Mouse (Mus musculus) MEL (cell line): ENCODE measurements around the gene Slc35c1. TPM values are rescaled to one million over a fixed set of nuclear protein-coding genes. Genes with fewer than 3 reads are reported as not detected.
A peak's percentile ranks its signal among the peaks of the same experiment; 100 is the strongest.

Experiments
- DNase-seq: peaks from one replicate; pipeline ENCODE4 v3.0.0; 2011; ENCODE audit warnings: low read depth, low spot score
- H3K27ac ChIP-seq: 2 replicates; pipeline ENCODE4 v1.5.1; 2012; ENCODE audit warnings: low read depth, mild to moderate bottlenecking, control low read depth, low read length, moderate library complexity; ENCODE audit not compliant: control insufficient read depth
- H3K27me3 ChIP-seq, 2 experiments: fragments of 150-350 bp in 1 of 2; sonication (generic) in 1 of 2; 2 replicates each; pipeline ENCODE4 v1.6.1; 2012; ENCODE audit warnings: low read length in 2 of 2, mild to moderate bottlenecking in 2 of 2, improper control_type of control experiment in 1 of 2, moderate library complexity in 1 of 2; ENCODE audit not compliant: insufficient read depth in 2 of 2, control insufficient read depth in 1 of 2
- H3K36me3 ChIP-seq, 2 experiments: 2 replicates each; pipeline ENCODE4 v1.6.1; 2012 to 2014; ENCODE audit warnings: low read length in 2 of 2, improper control_type of control experiment in 1 of 2, inconsistent platforms in 1 of 2, mild to moderate bottlenecking in 1 of 2; ENCODE audit not compliant: insufficient read depth in 2 of 2, control insufficient read depth in 1 of 2
- H3K4me1 ChIP-seq, 2 experiments: fragments of 150-350 bp in 1 of 2; sonication (generic) in 1 of 2; 2 replicates each; pipeline ENCODE4 v1.6.1; 2012; ENCODE audit warnings: low read length in 2 of 2, improper control_type of control experiment in 1 of 2, mild to moderate bottlenecking in 1 of 2; ENCODE audit not compliant: insufficient read depth in 2 of 2, control insufficient read depth in 1 of 2
- H3K4me3 ChIP-seq, 2 experiments: fragments of 150-350 bp in 1 of 2; sonication (generic) in 1 of 2; 2 replicates each; pipeline ENCODE4 v1.5.1; 2012; ENCODE audit warnings: low read depth in 2 of 2, low read length in 2 of 2, mild to moderate bottlenecking in 2 of 2, moderate library complexity in 2 of 2, control low read depth in 1 of 2, improper control_type of control experiment in 1 of 2; ENCODE audit not compliant: control insufficient read depth in 1 of 2, insufficient read depth in 1 of 2
- H3K79me2 ChIP-seq: 2 replicates; pipeline ENCODE4 v1.6.1; 2012; ENCODE audit warnings: mild to moderate bottlenecking, low read length, moderate library complexity; ENCODE audit not compliant: control insufficient read depth, poor library complexity, insufficient read depth
- H3K9ac ChIP-seq: 2 replicates; pipeline ENCODE4 v1.6.1; 2012; ENCODE audit warnings: low read depth, mild to moderate bottlenecking, control low read depth, low read length, moderate library complexity; ENCODE audit not compliant: control insufficient read depth, poor library complexity, severe bottlenecking
- H3K9me3 ChIP-seq: fragments of 150-350 bp; sonication (generic); replicated peaks from 2 replicates; pipeline ENCODE4 v1.6.1; 2012; ENCODE audit warnings: mild to moderate bottlenecking, low read length, improper control_type of control experiment, moderate library complexity; ENCODE audit not compliant: insufficient read depth
- BHLHE40 ChIP-seq: IDR thresholded peaks from 2 replicates; pipeline ENCODE4 v1.6.1; 2012; ENCODE audit warnings: low read depth, mild to moderate bottlenecking, inconsistent platforms, low read length, improper control_type of control experiment, borderline replicate concordance
- CHD1 ChIP-seq: IDR thresholded peaks from 2 replicates; pipeline ENCODE4 v1.6.1; 2012; ENCODE audit warnings: low read depth, mild to moderate bottlenecking, inconsistent platforms, low read length, improper control_type of control experiment
- CHD2 ChIP-seq: IDR thresholded peaks from 2 replicates; pipeline ENCODE4 v1.6.1; 2011; ENCODE audit warnings: low read length, improper control_type of control experiment
- CTCF ChIP-seq, 3 experiments: IDR thresholded peaks in 2 of 3; conservative IDR thresholded peaks in 1 of 3; 2 replicates each; pipeline ENCODE4 v1.5.1; 2011 to 2012; ENCODE audit warnings: low read length in 3 of 3, low read depth in 2 of 3, mild to moderate bottlenecking in 2 of 3, improper control_type of control experiment in 1 of 3, inconsistent platforms in 1 of 3, mixed read lengths in 1 of 3, moderate library complexity in 1 of 3; ENCODE audit not compliant: control insufficient read depth in 1 of 3, insufficient read depth in 1 of 3, poor library complexity in 1 of 3, severe bottlenecking in 1 of 3
- E2F4 ChIP-seq: IDR thresholded peaks from 2 replicates; pipeline ENCODE4 v1.6.1; 2011; ENCODE audit warnings: low read depth, low read length, improper control_type of control experiment, borderline replicate concordance
- ELF1 ChIP-seq: IDR thresholded peaks from 2 replicates; pipeline ENCODE4 v1.6.1; 2014; ENCODE audit warnings: low read depth, mild to moderate bottlenecking, inconsistent platforms, low read length, improper control_type of control experiment, moderate library complexity
- ETS1 ChIP-seq: IDR thresholded peaks from 2 replicates; pipeline ENCODE4 v1.6.1; 2012; ENCODE audit warnings: low read depth, mild to moderate bottlenecking, inconsistent platforms, low read length, improper control_type of control experiment, moderate library complexity
- GABPA ChIP-seq: IDR thresholded peaks from 2 replicates; pipeline ENCODE4 v1.6.1; 2012; ENCODE audit warnings: low read depth, mild to moderate bottlenecking, inconsistent platforms, low read length, improper control_type of control experiment, moderate library complexity
- HCFC1 ChIP-seq: IDR thresholded peaks from 2 replicates; pipeline ENCODE4 v1.6.1; 2012; ENCODE audit warnings: low read depth, mild to moderate bottlenecking, inconsistent platforms, low read length, improper control_type of control experiment, moderate library complexity
- MAFK ChIP-seq: IDR thresholded peaks from 2 replicates; pipeline ENCODE4 v1.6.1; 2011; ENCODE audit warnings: low read depth, mild to moderate bottlenecking, low read length, improper control_type of control experiment, borderline replicate concordance
- MAZ ChIP-seq: IDR thresholded peaks from 2 replicates; pipeline ENCODE4 v1.6.1; 2012; ENCODE audit warnings: low read depth, mild to moderate bottlenecking, inconsistent platforms, low read length, improper control_type of control experiment
- MXI1 ChIP-seq: IDR thresholded peaks from 2 replicates; pipeline ENCODE4 v1.6.1; 2011; ENCODE audit warnings: mild to moderate bottlenecking, low read depth, low read length, improper control_type of control experiment
- MYB ChIP-seq: IDR thresholded peaks from 2 replicates; pipeline ENCODE4 v1.6.1; 2011; ENCODE audit warnings: mild to moderate bottlenecking, low read depth, low read length, improper control_type of control experiment
- MYC ChIP-seq: IDR thresholded peaks from 2 replicates; pipeline ENCODE4 v1.6.1; 2011; ENCODE audit warnings: low read depth, mild to moderate bottlenecking, low read length, improper control_type of control experiment, moderate library complexity
- NELFE ChIP-seq: IDR thresholded peaks from 2 replicates; pipeline ENCODE4 v1.6.1; 2011; ENCODE audit warnings: low read depth, low read length, improper control_type of control experiment
- POLR2A ChIP-seq, 2 experiments: IDR thresholded peaks; 2 replicates each; pipeline ENCODE4 v1.6.1; 2011 to 2012; ENCODE audit warnings: low read length in 2 of 2, mild to moderate bottlenecking in 2 of 2, control low read depth in 1 of 2, improper control_type of control experiment in 1 of 2, low read depth in 1 of 2, moderate library complexity in 1 of 2; ENCODE audit not compliant: control insufficient read depth in 1 of 2, insufficient read depth in 1 of 2, poor library complexity in 1 of 2
- POLR2AphosphoS5 ChIP-seq: IDR thresholded peaks from 2 replicates; pipeline ENCODE4 v1.6.1; 2012; ENCODE audit warnings: low read depth, borderline replicate concordance, mild to moderate bottlenecking, inconsistent platforms, low read length, moderate library complexity, mixed read lengths
- SIN3A ChIP-seq: IDR thresholded peaks from 2 replicates; pipeline ENCODE4 v1.6.1; 2012; ENCODE audit warnings: low read length, improper control_type of control experiment, inconsistent platforms
- SMC3 ChIP-seq: IDR thresholded peaks from 2 replicates; pipeline ENCODE4 v1.6.1; 2011; ENCODE audit warnings: low read depth, low read length, improper control_type of control experiment
- TBP ChIP-seq: IDR thresholded peaks from 2 replicates; pipeline ENCODE4 v1.8.0; 2011; ENCODE audit warnings: low read depth, low read length, improper control_type of control experiment
- TCF12 ChIP-seq: IDR thresholded peaks from 2 replicates; pipeline ENCODE4 v1.6.1; 2014; ENCODE audit warnings: low read depth, mild to moderate bottlenecking, inconsistent platforms, low read length, improper control_type of control experiment, moderate library complexity
- USF1 ChIP-seq: IDR thresholded peaks from 2 replicates; pipeline ENCODE4 v1.6.1; 2014; ENCODE audit warnings: low read depth, mild to moderate bottlenecking, inconsistent platforms, low read length, improper control_type of control experiment, moderate library complexity
- ZC3H11A ChIP-seq: IDR thresholded peaks from 2 replicates; pipeline ENCODE4 v1.6.1; 2012; ENCODE audit warnings: low read depth, mild to moderate bottlenecking, inconsistent platforms, low read length, improper control_type of control experiment
- ZKSCAN1 ChIP-seq: IDR thresholded peaks from 2 replicates; pipeline ENCODE4 v1.6.1; 2012; ENCODE audit warnings: low read depth, mild to moderate bottlenecking, inconsistent platforms, low read length, improper control_type of control experiment, moderate library complexity
- ZMIZ1 ChIP-seq: IDR thresholded peaks from 2 replicates; pipeline ENCODE4 v1.6.1; 2012; ENCODE audit warnings: low read depth, mild to moderate bottlenecking, inconsistent platforms, low read length, improper control_type of control experiment, moderate library complexity
- polyA plus RNA-seq, 2 experiments: library from polyadenylated mRNA; stranded (reverse) in 1 of 2; unstranded in 1 of 2; fragments of >175 nt in 1 of 2; fragments of >200 nt in 1 of 2; gene quantifications; 2 replicates each; pipeline versions ENCODE4 v1.2.1 to v1.2.4; 2012; ENCODE audit warnings: low replicate concordance in 2 of 2, low read depth in 1 of 2; ENCODE audit not compliant: insufficient read length in 2 of 2, insufficient read depth in 1 of 2, missing spikeins in 1 of 2
- total RNA-seq: library from RNA; depleted of rRNA; stranded (reverse); fragments of 300-350 nt; gene quantifications from 2 replicates; pipeline ENCODE4 v1.2.3, GENCODE M21; 2012; rRNA removed

The Slc35c1 gene
- total RNA-seq: 14.4 and 16.8 TPM in 2 replicates
- 10 to 100 TPM in 1 of 2 experiments, not detected in 1; 64.5 TPM for polyA plus RNA-seq

GRCm38 (mm10) chr2:92459921-92460707, at the start of gene Slc35c1:
Gene Slc35c1, minus strand, starts transcription at chr2:92460538.
- Histone ChIP-seq H3K9ac (peak within 1 kb of the TSS; percentile 88), H3K27me3 (no peaks in the 10 kb centered on the region), H3K27ac (peak within 1 kb of the TSS; percentile 81), H3K79me2 (peaks cover 38% of the 10 kb centered on the region), H3K9me3 (no peaks in the 10 kb centered on the region), H3K4me3 (peak within 1 kb of the TSS; percentile 80 to 88), H3K36me3 (peaks cover 0 to 28% of the 10 kb centered on the region in 2 experiments; a peak in 2 of 4 replicates), H3K4me1 (peaks cover 8 to 28% of the 10 kb centered on the region in 2 experiments)
- no peak; the same call in 1 of the 2 replicates for TF ChIP-seq MXI1
- TF ChIP-seq ELF1: 0 out of 2 replicates have a peak, but pooled peaks have one; percentile 17
- no peak for TF ChIP-seq ZKSCAN1
- TF ChIP-seq TBP: no peak; the same call in 1 of the 2 replicates
- no peak for TF ChIP-seq CHD1
- 0 out of 2 replicates have a peak, but pooled peaks have one; percentile 7 for TF ChIP-seq TCF12
- no peak for TF ChIP-seq GABPA
- no peak for TF ChIP-seq MAFK
- TF ChIP-seq NELFE: peak; percentile 35; the same call in 1 of the 2 replicates
- TF ChIP-seq USF1: no peak
- TF ChIP-seq CHD2: no peak
- no peak for TF ChIP-seq E2F4
- TF ChIP-seq CTCF (IDR thresholded peaks at IDR 0.05 in 2 of 3, conservative IDR thresholded peaks at IDR 0.05 in 1 of 3; ENCODE audit: control insufficient read depth in 1 of 3, insufficient read depth in 1 of 3, low read depth in 2 of 3, low read length in 3 of 3, poor library complexity in 1 of 3, severe bottlenecking in 1 of 3): no peak
- no peak for TF ChIP-seq SIN3A
- TF ChIP-seq POLR2AphosphoS5: no peak
- no peak for TF ChIP-seq MYB
- no peak for TF ChIP-seq SMC3
- DNase-seq: peak; percentile 49

DNA sequence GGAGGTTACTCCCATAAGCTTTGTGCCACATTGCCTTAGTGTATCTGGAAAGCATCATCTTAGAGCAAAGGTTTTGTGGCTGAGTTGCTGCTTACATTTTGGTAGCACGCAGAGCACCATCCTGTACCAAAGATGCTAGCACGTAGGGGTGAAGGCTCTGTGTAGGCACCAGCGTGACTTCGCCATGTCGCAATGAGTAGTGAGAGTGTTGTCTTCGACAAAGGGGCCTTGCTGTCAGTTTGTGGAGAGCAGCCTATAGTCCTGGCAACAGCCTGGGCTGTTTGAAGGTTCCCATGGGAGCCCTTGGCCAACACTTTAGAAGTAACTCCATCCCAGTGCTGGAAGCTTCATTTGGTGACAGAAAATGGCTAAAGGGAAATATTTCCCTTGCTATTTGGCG, 45.0 kb upstream of the Slc35c1 start:
- peaks cover 0 to 3% of the 10 kb centered on the region in 2 experiments; a peak in 2 of 4 replicates for H3K27me3 ChIP-seq
- no peak overlapping the region for H3K4me3 ChIP-seq
- no peaks in the 10 kb centered on the region for H3K4me1 ChIP-seq
- no peak for TF ChIP-seq BHLHE40
- TF ChIP-seq ZMIZ1: no peak
- TF ChIP-seq MYC: no peak
- TF ChIP-seq MAZ: no peak
- TF ChIP-seq ZC3H11A: no peak
- TF ChIP-seq POLR2A (IDR thresholded peaks at IDR 0.05; ENCODE audit: control insufficient read depth in 1 of 2, insufficient read depth in 1 of 2, low read depth in 1 of 2, low read length in 2 of 2, poor library complexity in 1 of 2): no peak
- no peak for TF ChIP-seq ETS1
- no peak for TF ChIP-seq SMC3
- TF ChIP-seq MXI1: no peak
- TF ChIP-seq HCFC1: no peak
- TF ChIP-seq CTCF (IDR thresholded peaks at IDR 0.05 in 2 of 3, conservative IDR thresholded peaks at IDR 0.05 in 1 of 3; ENCODE audit: control insufficient read depth in 1 of 3, insufficient read depth in 1 of 3, low read depth in 2 of 3, low read length in 3 of 3, poor library complexity in 1 of 3, severe bottlenecking in 1 of 3): no peak
- no peak overlapping the region for H3K27ac ChIP-seq
- no peak overlapping the region for H3K9ac ChIP-seq
- no peak for DNase-seq
- H3K9me3 ChIP-seq: no peaks in the 10 kb centered on the region
- no peaks in the 10 kb centered on the region for H3K36me3 ChIP-seq
- no peaks in the 10 kb centered on the region for H3K79me2 ChIP-seq
